Mouse (Mus musculus) c-Kit-positive CD71-positive TER-119-negative erythroid progenitor cells, embryonic 14.5 days (primary cell): Measurements from ENCODE around the gene Gm9573.

ENCODE experiments used
- DNase-seq: peaks from one replicate; pipeline ENCODE4 v3.0.0-alpha.2; 2013; ENCODE audit warnings: low read depth

The Gm9573 gene

DNA sequence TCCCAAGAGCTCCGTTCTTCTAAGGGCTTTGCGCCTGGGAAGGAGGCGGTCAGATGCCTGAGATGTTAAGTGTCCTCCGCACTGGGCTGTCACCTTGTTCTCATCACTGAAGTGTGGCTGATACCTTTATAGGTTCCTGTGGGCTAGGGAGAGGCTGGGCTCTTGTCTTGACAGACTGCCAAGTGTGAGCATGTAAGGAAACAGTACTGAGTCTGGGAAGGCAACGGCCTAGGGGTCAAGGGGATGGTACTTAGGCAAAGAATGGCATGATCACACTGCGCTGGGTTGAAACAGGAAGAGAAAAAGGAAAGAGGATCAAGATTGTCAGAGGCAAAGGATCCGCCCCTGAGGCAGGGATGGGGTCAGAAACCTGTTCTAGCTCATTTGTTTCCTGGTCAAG, at the start of gene Gm9573:
Gene Gm9573, minus strand, starts transcription at position 101 of the 400 bp plus-strand sequence.
- no peak for DNase-seq

DNA sequence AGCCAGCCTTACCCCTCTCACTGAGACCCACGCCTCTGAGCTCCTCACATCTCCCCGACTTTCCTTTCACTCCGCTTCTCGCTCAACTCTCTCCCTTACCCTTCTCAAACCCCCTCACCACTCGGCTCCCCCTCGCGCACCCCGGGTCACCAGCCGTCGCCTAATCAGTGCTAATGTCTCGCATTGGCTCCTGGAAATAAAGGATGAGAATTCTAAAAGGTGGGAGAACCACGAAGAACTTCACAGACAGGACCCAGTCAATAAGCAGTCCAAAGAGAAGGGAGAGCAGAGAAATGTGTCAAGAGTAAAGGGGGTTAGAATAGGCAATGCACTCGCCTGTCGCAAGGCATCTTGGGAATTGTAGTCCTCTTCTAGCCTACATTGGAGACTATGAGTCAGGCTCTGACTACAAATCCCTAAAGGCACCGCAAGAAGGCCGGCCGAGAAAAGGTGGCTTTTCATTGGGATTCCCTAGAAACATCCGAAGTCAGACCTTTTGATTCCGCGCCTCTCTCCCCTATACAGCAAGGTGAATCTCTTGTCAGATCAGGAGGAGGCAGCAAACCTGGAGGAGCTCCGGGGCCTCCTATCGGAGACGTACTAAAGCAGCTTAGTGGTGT, 47.1 kb upstream of the Gm9573 start, which contains the start of gene Gtf2h4:
Gene Gtf2h4, minus strand, starts transcription at position 324 of the 620 bp plus-strand sequence.
- DNase-seq, result peak; percentile 98

DNA sequence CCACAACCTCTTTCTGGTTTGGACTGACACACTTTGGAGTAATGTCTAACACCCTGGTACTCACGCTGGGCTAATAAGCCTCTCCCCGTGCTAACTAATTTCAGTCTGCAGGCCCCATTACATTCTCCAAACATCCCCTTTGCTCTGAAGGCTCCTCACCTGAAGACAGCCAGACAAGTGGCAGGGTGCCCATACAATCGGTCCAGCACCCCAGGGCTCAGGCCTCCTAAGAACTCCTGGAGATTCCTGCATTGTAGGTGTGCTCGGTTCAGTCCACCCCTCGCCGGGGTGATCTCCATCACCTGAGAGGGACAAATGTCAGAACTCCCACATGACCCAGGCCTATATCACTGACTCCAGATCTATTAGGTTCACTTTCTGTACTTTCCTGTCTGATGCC, 46.1 kb upstream of the Gm9573 start:
- no peak for DNase-seq

DNA sequence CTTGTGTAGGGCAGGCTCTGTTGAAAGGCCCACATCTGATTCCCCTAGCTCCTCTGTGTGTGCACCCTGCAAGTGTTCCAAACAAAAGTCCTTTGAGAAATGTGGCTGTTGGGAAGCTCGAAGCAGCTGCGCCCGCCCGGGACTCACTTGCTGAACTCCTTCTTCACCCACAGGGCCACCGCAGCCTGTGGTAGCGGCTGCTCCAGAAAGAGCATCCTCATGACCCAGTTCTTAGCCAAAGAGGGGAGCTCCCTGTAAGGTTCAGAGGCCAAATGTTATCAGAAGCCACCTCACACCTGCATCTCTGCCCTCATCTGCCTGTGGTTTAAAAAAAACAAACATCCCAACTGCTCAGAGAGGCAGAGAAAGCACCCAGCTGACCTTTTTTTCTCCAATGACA, 45.4 kb upstream of the Gm9573 start:
- no peak for DNase-seq

DNA sequence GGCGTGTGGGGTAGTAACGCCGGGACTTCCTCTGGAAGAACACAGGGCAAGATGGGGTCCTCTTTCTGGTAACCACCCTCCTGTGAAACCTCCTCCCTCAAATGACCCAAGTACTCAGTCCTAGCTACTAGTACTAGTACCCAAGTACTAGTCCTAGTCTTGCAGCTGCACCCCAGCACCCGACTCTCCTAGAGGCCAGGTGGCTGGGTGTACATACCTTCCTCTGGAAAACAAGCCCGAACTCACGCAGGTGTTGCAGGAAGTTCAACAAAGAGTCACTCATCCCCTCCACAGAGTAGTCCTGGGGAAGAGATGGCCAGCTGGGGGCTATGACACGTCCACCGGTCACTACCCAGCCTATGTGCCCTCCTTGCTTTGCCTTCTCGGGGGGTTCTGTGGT, 43.3 kb upstream of the Gm9573 start:
- no peak for DNase-seq

DNA sequence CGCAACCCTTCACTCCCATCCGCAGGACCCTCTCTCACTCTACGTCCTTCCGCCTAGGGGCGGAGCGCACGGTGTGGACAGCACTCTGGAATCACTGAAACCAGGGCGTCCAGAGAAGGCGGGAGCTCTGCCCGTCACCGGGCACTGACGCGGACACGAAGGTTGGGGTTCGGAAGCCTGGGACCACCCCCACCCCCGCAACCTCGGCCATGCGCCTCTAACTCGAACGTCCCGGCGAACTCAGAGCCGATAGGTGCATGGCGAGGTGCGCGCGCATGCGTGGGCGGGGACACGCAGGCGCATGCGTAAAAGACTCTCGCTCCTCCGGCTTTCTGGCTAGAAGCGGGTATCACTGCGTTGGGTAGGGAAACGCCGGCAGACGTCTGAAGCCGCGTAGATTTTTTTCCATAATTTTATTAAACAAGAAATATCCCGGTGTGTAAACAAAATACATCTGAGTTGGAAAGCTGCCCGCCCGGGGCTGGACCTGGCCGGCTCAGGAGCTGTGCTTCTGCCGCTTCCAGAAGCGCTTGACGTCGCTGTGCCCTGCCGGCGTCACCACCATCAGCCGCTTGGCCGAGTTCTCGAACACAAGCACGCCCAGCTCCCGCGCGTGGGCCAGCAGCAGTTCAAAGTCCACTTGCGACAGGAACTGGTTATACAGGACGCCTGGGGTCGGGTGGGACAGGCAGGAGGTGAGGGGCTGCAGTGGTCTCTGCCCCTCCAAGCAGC, 41.1 kb upstream of the Gm9573 start, which contains the start of gene Vars2:
Gene Vars2, minus strand, starts transcription at position 259 of the 732 bp plus-strand sequence.
- DNase-seq, result peak; percentile 89

DNA sequence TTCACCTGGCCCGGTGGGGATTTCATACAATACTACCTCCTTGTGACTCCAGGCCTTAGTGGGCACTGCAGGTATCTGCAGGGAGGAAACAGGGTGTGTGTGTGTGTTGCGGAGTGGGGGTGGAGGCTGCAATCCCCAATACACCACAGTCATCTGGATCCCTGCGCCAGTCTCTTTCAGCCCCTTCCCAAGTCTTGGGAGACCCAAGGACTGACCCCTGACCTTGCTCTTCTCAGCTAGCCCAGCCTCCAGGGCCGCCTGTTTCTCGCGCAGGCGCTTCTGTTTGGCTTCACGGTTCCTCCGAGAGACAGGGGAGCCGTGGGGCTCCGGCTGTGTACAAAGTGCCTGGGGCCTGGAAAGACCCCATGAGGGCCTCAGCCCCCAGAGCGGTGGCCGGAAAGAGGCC, 40.4 kb upstream of the Gm9573 start:
- DNase-seq, result no peak

DNA sequence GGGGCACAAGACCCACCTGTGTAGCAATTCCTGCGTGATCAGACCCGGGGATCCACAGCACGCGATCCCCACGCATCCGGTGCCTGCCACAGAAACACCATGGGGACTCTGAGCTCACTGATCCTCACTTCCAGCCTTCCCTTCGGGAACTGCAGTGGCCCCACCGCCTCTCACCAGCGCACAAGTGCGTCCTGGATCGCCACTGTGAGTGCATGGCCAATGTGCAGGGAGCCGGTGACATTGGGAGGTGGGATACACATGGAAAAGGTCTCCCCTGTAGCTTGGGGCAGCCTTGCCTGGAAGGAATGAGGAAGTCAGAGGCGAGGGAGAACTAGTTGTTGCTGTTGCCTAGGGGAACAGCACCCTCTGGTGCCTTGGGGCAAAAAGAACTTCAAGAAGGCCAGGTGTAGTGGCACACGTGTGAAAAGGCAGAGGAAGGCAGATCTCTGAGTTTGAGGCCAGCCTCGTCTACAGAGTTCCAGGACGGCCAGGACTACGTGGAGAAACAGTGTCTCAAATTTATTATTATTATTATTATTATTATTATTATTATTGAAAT, 39.6 kb upstream of the Gm9573 start:
- DNase-seq, result peak; percentile 34

DNA sequence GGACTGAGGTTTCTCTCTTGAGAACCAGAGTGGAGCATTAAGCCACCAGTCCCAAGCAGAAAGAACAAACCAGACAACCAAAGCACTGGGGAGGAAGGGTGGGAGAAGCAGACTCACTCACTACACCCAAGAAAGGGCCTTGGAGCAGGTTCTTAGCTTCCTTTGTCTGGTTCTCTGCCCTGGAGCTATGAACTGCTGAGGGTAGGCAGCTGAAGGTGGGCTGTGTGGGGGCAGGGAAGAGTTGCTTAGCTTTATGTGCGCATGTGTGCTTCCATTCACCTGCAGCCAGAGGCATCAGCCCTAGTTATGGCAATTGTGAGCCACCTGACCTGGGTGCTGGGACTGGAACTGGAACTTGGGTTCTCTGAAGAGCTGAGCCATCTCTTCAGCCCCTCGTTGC, 26.6 kb upstream of the Gm9573 start:
- DNase-seq, result no peak

DNA sequence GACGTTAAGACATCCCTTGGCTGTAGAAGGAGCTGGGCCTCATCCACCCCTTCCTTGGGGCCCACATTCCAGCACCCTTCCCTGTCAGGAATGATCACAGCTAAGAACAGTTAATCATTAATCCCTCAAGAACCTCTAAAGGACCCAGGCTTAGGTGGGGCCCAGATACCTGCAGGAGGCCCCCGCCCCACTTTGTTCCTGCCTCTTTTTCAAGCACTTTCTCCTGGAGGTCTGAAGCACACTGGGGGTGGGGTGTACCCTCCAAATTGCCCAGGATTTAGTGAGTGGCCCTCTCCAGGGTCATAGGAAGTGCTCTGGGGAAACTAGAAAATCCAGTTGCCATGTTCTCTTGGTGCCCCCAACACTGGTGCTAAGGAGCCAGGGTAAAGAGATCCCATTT, 23.0 kb upstream of the Gm9573 start:
- DNase-seq, result no peak

DNA sequence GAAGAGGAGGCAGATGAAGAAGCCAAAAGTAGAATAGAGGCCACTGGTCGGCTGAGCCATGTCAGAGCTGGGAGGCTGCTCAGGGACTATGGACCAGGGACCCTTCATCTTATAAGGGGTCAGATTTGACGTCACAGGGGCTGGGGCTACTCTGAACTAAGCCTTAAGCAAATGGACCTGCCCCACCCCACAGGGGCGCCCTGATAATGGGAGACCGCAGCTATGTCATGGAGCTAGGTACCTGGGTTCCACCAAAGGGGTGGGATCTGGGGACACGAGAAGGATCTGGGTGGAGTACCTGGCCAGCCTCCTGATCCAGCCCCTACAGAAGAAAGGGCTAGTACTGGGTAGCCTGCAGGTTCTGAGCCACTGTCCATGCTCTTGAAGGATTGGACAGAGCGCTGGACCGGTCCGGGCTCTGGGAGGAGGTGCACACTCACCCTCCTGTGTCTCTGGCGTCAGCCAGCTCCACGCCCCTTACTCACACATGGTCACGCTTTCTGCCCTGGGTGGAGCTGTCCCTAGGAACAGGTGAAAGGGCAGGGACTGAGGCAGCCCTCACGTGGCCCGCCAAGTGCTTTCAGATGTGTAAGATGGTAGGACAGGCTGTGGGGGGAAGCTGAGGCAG, 17.3 kb upstream of the Gm9573 start, which contains the start of gene Mucl3:
Gene Mucl3, minus strand, starts transcription at position 87 of the 628 bp plus-strand sequence.
- DNase-seq, result no peak

DNA sequence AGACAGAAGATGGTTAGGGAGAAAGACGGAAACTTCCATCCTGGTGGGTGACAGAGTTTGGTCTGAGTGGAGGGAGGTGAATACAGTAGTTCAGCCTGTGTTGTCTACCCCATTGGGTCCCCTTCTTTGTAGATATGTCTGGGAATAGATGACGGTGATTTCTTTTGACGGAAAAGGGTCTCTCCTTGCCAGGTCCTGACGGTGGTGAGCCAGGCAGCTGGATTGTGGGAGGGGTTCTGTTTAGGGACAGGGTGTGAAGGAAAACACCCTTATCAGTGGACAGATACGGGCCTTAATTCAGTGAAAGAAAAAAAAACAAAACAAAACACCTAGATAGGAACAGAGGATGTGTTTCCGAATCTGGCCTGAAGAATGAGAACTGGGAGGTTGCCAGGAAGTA, 12.9 kb upstream of the Gm9573 start:
- DNase-seq, result no peak

DNA sequence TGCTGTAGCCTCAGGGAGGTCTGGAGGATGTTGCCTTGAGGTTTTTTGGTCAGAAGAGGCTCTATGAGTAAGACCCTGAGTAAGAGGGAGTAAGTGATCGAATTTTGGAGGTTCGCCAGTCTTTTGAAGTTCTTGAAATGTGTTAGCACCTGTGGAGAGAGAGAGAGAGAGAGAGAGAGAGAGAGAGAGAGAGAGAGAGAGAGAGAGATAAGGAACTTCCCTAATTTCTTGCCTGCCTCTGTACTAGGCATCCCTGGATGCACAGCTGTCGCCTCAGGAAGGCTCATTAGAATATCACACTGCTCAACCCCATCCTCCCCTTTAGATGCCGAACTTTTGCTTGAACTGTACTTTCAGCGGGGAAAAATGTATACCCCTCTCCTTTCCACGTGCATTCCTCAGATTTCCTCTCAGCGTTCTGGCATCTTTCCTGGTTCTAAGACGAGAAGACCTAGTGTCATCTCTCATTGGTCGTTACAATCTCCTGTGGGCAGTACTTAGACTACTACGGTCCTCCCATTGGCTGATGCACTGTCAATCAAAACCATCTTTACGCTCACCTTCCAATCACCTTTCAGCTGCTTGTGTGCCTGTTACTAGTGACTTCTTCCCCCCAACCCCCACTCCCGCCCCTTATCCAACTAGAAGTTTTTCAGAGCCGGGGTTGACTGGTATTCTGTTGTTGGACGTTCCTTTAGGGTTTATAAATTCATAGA, 12.2 kb upstream of the Gm9573 start:
- DNase-seq, result peak; percentile 9

DNA sequence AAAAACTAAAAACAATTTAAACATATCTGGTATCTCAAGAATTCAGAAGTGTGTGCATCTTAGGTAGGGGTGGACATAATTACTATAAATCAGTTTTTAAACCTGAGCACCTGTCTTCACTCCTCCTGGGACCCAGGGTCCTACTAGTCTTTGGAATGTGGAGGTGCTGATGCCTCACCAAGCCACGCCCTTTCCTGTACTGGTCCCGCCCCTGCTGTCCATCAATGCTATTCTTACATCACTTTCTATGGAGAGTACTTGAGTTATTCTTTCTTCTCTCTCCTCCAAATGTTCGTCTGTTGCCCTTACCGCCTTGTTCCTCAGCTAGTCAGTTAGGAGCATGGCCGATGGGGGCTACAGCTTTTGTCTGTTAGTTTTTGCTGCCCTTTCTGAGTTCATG, 9.9 kb upstream of the Gm9573 start:
- peak; percentile 16 for DNase-seq

DNA sequence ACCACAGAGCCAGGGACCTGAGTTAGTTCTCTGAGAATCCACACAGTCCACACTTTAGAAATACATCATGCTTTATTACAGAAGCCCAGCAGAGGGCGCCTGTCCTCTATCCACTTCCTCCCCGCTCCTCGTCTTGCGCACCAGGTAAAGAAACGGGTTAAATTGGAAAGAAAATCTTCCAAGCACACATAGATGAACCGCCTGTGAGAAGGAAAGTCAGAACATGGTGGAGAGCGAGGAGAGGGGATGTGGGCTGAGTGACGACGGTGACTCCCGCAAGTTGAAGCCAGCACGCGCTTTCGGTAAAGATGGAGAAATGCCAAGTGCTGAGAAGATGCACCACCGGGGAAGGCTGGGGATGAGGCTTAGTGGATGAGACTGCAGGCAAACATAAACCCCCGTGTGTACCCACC, 9.3 kb upstream of the Gm9573 start:
- DNase-seq, result peak; percentile 32

DNA sequence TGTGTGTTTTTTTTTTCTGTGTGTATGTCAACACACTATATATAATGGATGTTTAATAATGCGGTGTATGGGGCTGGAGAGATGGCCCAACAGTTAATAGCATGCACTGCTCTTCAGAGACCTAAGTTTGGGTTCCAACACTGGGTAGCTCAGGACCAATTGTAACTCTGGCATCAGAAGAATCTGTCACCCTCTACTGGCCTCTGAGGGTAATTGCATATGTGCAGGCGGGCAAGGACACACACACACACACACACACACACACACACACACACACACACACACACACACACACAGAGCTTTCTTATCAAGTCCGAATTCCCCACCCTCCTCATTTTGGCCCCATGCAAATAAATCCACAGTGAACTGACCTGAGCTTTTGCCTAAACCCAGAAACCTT, 8.8 kb upstream of the Gm9573 start:
- DNase-seq, result no peak

DNA sequence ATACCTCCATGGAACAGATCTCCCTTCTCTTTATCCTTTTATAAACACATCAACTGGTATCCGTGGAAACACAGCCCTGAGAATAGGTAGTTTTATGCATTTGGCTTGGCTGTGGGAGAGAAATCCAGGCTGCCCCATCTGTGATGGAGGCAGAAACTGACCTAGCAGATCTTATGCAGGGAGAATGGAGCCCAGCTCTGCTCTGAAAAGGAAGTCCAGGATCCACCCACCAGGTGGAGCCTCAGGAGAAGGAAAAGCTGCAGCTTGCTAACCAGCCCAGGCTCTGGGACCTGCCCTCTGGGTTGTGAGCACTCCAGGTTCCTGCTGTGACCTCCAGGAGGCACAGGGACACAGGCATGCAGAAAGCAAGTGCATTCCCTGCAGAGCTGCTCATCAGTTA, 7.6 kb upstream of the Gm9573 start:
- no peak for DNase-seq

DNA sequence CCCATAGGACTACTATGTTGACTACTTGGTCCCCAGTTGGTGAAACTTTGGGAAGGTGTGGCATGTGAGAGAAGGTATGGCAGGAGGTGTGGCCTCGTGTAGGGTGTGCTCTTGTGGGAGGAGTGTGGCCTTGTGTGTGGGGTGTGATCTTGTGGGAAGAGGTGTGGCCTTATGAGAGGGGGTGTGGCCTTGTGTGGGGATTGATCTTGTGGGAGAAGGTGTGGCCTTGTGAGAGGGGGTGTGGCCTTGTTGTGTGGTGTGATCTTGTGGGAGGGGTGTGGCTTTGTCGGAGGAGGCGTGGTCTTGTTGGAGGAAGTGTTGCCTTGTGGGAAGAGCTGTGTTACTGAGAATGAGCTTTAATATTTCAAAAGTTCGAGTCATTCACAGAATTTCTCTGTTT, 9.3 kb downstream of the Gm9573 start:
- DNase-seq, result no peak

DNA sequence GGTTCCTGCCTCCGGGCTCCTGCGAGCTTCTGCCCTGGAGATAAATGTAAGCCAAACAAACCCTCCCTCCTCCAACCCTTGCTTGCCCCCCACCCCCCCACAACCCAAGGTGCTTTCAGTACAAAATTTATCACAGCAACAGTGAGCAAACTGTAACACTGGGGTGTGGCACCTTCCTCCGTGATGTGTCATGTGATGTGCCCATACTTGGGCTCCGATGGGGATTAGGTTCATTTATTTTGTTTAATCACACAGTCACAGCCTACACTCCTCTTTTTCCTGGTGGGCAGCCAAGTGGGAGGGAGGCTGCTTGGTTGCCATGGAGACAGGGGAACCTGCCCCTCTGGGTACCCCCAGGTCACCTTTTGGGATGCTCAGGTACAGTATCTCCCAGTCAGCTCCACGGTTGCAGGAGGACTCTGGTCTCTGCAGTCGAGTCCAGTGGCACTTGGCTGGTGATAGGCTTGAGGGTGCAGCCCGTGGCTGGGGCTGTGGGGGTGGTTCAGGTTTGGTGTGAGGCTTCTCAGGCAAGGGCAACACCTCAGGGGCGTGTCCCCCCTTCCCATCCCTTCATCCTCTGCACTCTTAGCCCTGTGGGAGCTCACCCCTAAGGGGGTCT, 24.6 kb downstream of the Gm9573 start:
- DNase-seq, result no peak

DNA sequence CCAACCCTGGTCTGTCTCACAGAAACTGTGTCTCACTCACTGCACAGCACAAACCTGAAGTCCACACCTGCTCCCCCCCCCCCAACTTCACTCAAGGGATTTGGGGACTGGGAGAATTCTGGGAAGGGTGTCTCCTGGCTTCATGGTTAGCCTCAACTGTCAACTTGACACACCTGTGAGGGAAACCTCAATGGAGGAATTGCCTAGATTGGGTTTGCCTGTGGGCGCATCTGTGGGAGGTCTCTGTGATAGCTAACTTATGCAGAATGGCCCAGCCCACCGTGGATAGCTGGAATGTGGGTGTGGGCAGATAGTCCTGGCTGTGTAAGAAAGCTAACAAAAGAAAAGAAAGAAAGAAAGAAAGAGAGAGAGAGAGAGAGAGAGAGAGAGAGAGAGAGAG, 25.2 kb downstream of the Gm9573 start, which contains the start of gene Sfta2:
Gene Sfta2, plus strand, starts transcription at position 301 of the 400 bp plus-strand sequence.
- no peak for DNase-seq

DNA sequence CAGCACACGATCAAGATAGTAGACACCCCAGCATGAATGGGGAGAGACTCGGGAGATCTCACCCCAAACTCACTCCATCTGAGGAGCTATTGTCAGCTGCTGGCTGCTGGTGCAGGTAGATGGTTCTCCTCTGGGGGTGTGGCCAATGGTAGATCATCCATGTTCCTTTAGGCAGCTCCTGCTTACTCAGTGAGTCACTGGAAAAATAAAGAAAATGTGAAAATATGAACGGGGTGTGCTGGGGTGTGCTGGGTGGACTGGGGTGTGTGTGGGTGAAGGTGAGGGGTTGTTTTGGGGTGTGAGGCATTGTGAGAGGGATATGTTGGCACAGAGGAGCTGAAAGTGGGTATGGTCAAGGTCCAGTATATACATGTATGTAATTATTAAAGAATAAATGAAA, 29.0 kb downstream of the Gm9573 start:
- DNase-seq, result no peak

DNA sequence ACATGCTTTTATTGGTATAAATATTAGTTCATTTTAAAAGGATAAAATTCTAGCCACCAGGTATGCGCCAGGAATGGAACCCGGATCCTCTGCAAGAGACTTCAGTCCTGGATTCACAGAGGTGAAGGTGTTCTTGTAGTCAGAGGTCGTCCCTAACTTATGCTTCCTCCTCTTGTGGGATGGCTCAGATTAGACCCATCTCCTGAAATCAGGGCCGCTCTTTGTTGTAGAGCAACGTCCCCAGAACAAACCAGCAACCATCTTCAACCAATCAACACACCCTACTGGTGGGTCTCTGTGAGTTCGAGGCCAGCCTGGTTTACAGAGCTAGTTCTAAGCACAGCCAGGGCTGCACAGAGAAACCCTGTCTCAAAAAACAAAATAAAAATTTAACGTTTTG, 32.0 kb downstream of the Gm9573 start:
- no peak for DNase-seq
